Mouse (Mus musculus) kidney, postnatal 4 days (tissue): ENCODE measurements around the gene Akr1c13.
"Not testable (repeated sequence)": the region's sequence is repeated elsewhere in the genome, so short reads cannot be mapped to it uniquely, and the experiment has no call there.

Experiments
- DNase-seq, 2 experiments: peaks; one replicate each; pipeline ENCODE4 v3.0.0; 2021; ENCODE audit warnings: mixed read lengths in 2 of 2

The Akr1c13 gene

GRCm38 (mm10) chr13:4190904-4191303 lies at the start of gene Akr1c13:
Gene Akr1c13 (plus strand): TSS chr13:4191150.
- peak; percentile 8 to 40 for DNase-seq

DNA sequence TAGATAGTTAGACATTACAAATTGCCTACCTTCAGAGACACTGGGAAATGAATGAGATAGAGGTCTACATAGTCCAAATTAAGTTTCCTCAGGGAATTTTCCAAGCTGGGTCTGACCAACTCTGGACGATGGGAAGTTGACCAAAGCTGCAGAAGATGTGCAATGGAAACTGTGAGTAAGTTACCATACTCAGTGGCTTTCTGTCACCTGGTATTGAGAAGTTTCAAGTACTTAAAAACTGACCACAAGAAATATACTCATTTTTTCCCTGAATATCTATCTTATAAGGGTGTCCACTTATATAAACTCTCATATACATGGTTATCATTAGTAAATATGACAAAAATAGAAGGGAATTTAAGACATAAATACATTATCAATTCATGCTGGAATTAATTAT lies 46.7 kb upstream of the Akr1c13 start:
- no peak for DNase-seq

DNA sequence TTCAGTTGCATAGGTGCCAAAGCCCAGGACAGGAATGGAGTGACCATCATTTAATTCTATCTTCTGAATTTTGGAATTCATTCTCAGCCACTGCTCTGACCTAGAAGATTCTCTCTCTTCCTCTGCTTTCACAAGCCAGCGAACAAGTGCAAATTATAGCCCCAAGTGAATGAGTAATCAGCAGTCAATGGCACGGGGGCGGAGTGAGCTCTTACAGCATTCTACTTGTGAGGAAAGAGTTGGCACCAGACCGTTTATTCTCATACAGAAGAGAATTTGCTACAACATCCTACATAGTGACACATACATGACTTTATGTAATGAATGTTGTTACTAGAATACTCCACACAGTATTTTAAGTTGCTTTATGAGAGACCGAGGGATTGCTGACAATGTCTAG lies 40.4 kb upstream of the Akr1c13 start, which contains the start of gene Akr1c18:
Akr1c18 (minus strand) TSS at position 137 of the 400 bp plus-strand sequence.
- peak; percentile 12 to 15 for DNase-seq

- DNase-seq = no peak
Observed at GRCm38 (mm10) chr13:4152908-4153307, 38.0 kb upstream of the Akr1c13 start.

DNA sequence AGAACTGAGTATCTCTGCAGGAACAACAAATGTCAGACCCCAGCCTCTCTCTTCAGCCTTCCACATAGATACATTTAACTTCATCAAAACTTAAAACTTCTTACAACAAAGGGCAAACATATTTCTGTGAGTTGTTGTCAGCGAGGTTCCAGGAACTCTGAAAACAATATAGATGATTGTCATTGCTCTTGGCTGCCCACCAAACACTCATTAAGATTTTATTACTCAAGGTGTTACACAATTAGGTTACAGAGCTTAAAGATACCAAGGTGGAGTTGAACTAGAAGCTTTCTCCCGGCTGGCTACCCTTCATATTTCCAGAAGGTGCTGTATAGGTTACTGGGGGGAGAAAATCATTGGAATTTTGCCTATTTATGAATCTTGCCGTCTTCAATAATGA lies 37.4 kb upstream of the Akr1c13 start:
- DNase-seq = no peak

DNA sequence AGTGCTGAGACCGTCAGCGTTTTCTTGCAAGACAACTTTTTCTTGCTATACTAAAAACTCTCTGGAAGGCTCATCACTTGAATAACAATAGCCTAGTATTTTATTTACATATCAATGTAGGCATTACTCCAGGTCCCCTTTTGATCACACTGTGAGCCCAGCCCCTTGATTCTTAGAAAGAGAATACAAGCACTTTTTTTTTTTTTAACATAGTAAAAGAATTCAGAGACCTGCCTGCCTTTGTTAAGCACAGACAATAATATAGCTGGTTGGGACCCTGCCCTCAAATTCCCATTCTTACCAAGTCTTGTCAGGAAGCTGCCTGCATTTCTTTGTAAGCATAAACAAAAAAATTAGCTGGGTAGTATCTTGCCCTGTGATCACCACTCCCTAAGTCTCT lies 35.7 kb upstream of the Akr1c13 start:
- DNase-seq = no peak

- DNase-seq = no peak
Observed at GRCm38 (mm10) chr13:4168006-4168405, 22.9 kb upstream of the Akr1c13 start.

DNA sequence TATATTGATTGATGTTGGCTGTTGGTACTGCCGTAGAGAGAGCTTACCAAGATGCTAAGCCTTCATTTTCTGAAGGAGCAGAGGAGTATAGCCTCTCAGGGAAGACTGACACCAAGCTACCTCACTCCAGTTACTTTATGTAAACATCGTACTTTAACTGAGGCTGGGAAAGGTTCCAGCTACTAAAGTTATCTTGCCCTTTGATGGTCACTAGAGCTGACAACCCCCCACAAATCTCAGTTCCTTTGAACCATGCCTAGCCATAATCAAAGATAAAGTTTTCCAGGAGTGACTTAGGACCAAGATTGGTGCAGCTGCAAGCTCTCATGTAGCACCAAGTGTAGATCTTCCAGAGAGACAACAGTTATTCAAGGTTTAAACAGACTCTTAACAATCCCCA lies 18.0 kb upstream of the Akr1c13 start:
- DNase-seq = no peak

DNA sequence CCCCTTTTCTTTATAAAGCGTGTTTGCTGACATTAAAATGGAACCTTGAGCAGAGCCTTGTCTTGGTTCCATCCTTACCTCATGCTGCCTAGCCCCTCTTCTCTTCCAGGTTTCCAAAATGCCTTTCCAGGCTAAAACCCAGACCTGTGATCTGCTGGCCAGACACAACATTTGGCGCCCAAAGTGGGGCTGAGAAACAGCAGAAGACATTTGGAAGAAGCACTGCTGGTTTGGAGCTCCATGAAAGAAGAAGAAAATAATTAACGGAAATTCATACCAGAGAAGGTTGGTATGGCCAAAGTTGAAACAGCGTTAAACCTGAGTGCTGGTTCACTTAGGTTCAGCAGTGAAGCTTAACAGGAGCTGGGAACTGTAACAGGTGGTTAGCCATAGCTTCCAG lies 9.6 kb upstream of the Akr1c13 start:
- DNase-seq = not testable (repeated sequence)

DNA sequence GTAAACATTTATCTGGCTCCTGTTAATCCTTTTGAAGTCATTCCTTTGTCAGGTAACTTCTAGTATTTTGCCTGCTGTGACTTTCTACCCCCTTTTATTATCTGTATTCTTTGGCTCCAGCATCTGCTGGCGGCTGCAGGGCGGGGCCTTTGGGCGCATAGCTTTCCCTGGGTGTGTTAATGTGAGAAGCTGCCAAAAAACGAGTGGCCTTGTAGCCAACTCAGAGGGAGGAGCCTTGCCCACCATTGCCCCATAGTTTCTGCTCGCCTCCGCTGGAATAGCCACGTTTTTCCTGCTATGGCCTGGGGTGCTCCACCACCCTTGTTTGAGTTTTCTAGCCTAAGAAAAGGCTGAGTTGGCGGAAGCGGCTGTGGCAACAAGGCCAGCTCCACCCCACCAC lies 7.8 kb upstream of the Akr1c13 start:
- DNase-seq = no peak

DNA sequence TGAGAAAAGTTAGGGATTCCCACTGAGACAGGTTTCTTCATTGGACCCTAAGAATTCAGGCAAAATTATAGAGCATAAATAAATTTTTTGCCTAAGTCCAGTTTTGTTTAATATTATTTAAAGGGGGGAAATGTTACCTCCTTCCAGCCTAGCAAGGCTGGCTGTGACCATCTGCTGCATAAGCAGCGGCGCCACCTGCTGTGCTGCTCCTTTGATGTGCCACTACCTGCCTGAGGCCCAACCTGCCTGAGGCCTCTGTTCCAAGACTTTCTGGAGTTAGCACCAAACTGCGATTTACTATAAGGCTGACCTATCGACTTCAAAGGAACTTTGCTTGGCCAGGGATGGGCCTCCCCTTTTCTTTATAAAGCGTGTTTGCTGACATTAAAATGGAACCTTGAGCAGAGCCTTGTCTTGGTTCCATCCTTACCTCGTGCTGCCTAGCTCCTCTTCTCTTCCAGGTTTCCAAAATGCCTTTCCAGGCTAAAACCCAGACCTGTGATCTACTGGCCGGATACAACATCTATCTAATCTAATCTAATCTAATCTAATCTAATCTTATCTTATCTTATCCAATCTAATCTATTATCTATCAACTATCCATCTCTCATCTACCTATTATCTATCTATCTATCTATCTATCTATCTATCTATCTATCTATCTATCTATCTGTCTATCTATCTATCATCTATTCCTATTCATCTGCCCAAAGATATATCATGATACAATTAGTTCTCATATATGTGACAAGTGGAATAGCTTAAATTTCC lies 4.1 kb upstream of the Akr1c13 start:
- DNase-seq = peak; percentile 43 to 51

DNA sequence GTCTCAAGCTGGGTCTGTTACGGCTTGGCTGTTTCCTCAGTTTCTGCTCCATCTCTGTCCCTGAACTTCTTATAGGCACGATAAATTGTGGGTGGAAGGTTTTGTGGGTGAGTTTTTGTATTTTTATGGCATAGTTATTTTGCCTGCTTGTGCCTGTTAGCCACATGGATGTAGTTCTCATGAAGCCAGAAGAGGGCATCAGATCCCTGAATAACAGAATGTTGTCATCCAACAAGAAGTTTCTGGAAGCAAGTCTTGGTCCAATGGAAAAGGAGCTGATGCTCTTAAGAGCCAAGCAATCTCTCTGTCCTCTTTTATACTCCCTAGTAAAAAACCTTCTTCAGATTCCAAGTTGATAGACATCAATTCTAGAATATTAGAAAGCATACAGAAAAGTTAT lies 2.8 kb upstream of the Akr1c13 start:
- peak; percentile 9 to 31 for DNase-seq

DNA sequence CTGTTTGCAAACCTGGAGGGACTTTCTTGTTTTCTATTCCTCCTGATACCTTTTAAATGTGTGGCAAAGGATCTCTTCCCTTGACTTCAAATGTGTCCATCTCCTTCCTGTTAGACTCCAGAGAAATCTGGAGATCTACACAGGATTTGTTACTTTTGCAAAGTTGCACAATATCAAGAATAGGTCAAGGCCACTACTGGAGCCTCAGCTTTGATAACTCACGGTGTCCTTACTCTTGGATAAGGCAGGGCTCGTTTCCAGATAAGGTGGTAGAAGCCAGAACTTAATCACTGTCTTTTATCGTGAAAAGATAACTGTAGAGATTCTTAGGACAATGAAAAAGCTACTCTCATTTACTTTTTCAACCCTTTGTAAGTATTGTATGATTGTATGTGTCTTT lies 1.6 kb downstream of the Akr1c13 start:
- DNase-seq = no peak

- DNase-seq = no peak
Observed at GRCm38 (mm10) chr13:4206147-4206903, 15.4 kb downstream of the Akr1c13 start.

GRCm38 (mm10) chr13:4211560-4212299 lies 20.8 kb downstream of the Akr1c13 start:
- no peak for DNase-seq

GRCm38 (mm10) chr13:4212309-4212708 lies 21.4 kb downstream of the Akr1c13 start:
- DNase-seq = no peak

- DNase-seq = not testable (repeated sequence)
Observed at GRCm38 (mm10) chr13:4215496-4215895, 24.5 kb downstream of the Akr1c13 start.

DNA sequence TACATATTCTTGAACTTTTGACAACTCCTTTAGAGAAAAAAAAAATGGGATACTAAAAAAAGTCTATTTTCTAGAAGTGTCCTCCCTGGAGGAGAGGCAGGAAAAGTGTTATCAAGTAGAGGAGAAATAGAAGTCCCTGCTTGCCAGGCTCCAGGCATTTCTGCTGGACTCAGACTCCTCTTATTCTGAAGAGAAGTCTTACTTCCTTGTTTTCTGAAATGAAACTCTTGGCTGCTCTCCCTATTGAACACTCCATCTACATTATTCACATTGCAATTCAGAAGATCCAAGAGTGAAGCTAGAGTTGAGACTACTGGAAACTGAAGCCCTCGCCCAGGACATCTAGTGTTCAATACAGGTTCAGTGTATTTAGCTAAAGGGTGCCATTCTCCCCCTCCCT lies 37.5 kb downstream of the Akr1c13 start, which contains the start of gene Akr1c19:
Akr1c19 (plus strand) TSS at position 260 of the 400 bp plus-strand sequence.
- peak in 1 of 2 experiments; percentile 17 for DNase-seq

DNA sequence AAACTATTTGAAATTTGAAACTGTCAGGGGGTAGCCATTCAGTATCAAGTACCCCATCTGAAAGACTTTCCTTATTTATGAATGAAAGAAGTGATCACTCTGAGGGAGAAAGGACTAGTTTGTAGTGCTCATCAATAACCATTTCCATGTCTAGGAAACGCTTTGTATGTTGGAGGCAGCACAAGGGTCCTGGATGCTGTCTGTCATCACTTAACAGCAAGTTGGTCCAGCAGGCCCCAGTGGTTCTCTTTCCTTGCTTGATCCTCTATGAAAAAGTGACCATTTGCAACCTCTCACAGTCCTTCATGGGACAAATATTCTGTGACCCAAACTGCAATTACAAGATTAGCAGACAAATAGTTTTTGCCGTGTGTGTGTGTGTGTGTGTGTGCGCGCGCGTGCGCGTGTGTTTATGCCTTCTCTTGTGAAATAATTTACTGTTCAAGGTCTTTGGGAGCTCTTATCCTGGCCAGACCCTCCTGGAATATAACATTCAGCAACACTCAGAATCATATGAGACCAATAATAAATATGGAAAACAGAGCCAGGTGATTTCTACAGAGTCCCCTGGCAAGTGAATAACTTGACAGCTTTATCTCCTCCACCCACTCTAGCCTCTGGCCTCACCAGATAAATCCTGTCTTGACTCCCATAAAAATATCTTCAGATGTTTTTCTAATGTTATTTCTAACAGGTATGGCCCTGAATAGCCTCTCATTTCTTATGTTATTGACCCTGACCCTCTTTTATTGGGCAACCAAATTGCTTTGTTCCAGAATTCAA lies 40.1 kb downstream of the Akr1c13 start:
- no peak for DNase-seq

GRCm38 (mm10) chr13:4233135-4233534 lies 42.2 kb downstream of the Akr1c13 start:
- no peak for DNase-seq

DNA sequence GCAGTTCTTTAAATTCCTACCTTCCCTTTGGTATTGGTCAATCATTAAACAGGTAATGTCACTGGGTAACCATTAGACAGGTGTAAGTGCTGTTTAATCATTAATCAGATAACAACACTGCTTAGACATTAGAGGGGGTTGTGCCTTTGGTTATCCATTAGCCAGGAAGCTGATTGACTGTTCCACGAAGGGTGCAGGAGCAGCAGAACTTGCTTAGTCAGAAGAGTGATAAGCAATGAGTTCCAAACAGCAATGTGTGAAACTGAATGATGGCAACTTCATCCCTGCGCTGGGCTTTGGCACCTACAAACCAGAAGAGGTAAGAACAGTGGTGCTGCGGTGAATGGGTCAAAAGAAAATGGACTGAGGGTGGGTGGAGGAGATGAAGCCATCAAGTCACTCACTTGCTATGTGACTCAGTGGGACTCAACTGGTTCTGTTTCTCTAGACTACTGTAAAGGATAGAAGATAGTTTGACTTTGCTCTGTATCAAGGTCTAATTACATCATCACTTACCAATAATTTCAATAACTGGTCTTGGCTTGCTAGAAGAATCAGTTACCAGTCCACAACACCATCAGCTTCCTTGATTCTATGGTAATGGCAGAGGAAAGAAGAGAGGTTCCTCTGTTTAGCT lies 42.7 kb downstream of the Akr1c13 start:
- DNase-seq = peak; percentile 24 to 54
